Mouse (Mus musculus): ENCODE results near the gene Gm20388. TPM values are rescaled to one million over a fixed set of nuclear protein-coding genes. Genes with fewer than 3 reads are reported as not detected.

The Gm20388 gene
- total and polyA plus RNA-seq, 3 experiments = 0.02 to 0.05 TPM; not detected in 1

DNA sequence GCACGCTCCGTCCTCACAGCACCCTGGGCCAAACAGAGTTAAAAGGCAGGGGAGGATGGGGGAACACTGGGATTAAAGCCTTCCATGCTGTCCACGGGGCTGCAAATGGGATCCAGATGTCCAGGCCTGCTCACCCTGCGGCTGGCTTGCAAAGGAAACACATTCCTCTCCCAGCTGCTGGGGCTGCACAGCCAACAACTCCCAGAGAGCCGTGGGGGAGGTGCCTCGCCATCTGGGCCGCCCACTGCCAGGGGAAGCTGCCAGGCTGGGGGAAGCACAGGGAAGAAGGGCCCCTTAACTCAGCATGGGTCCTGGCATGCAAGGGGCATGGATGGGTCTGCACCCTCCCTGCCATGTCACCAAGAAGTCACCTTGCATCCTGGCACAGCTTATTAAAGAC, 2750.5 kb downstream of the Gm20388 start:
- Histone ChIP-seq H3K9me3 (replicated peaks) (no peaks in the 10 kb centered on the region), H3K4me3 (ENCODE audit: low read depth, low read length) (no peak overlapping the region), H3K36me3 (replicated peaks) (peaks cover 99% of the 10 kb centered on the region), H3K4me1 (ENCODE audit: insufficient read depth, low read depth, low read length) (peaks cover 98% of the 10 kb centered on the region), H3K27me3 (ENCODE audit: insufficient read depth, low read length) (no peaks in the 10 kb centered on the region)
- no peak for TF ChIP-seq POLR2AphosphoS5 (IDR thresholded peaks at IDR 0.05; ENCODE audit: insufficient replicate concordance, low read depth, low read length)
- TF ChIP-seq TAL1 (conservative IDR thresholded peaks at IDR 0.05; ENCODE audit: low read depth, low read length) = no peak
- DNase-seq (ENCODE audit: low spot score) (no peak), ATAC-seq (ENCODE audit: extremely low read depth, insufficient number of reproducible peaks, low FRiP score, poor library complexity, severe bottlenecking) (no peak)

DNA sequence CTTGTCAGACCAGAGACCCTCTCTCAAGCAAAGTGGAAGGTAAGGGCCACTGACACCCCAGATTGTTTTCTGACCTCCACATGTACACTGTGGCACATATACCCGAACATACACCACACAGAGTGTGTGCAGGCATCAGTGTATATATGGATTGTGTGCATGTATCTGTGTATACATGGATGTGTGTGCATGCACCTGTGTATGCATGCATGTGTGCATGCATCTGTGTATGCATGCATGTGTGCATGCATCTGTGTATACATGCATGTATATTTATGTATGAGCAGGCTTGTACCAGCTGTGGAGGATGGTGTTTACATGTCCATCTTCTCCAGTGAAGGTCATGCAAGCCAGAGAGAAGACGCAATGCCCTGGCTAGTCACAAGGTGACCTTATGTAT, 2751.3 kb downstream of the Gm20388 start:
- no peak for DNase-seq (ENCODE audit: low spot score)
- TF ChIP-seq TAL1 (conservative IDR thresholded peaks at IDR 0.05; ENCODE audit: low read depth, low read length) (no peak), GATA2 (IDR thresholded peaks at IDR 0.05; ENCODE audit: borderline replicate concordance, low read depth, low read length) (no peak), CTCF (IDR thresholded peaks at IDR 0.05; ENCODE audit: low read depth, low read length) (no peak), POLR2AphosphoS5 (IDR thresholded peaks at IDR 0.05; ENCODE audit: insufficient replicate concordance, low read depth, low read length) (no peak), GATA1 (IDR thresholded peaks at IDR 0.05; ENCODE audit: borderline replicate concordance, low read length) (no peak)
- no peaks in the 10 kb centered on the region for H3K9me3 ChIP-seq (replicated peaks)
- no peaks in the 10 kb centered on the region for H3K27me3 ChIP-seq (ENCODE audit: insufficient read depth, low read length)
- peaks cover 98% of the 10 kb centered on the region for H3K4me1 ChIP-seq (ENCODE audit: insufficient read depth, low read depth, low read length)
- no peak overlapping the region for H3K4me3 ChIP-seq (ENCODE audit: low read depth, low read length)
- ATAC-seq (ENCODE audit: extremely low read depth, insufficient number of reproducible peaks, low FRiP score, poor library complexity, severe bottlenecking) = no peak
- H3K36me3 ChIP-seq (replicated peaks) = peaks cover 99% of the 10 kb centered on the region

DNA sequence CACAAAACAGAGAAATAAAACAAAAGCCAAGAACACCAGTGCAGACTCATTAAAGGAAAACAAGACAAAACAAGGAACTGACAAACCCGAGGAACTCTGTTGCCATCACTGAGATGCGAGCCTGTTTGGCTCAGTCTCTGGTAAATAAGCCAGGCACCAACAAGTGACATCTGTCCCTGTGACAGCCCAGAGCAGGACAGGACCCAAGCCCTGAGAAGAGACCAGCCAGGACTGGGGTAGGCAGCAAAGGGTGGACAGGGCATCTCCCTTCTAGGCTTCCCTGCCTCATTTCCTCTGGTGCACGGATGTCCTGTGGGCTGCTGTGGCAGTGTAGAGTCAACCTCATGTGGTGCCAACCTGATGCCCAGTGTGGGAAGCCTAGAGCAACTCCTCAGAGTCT, 2752.5 kb downstream of the Gm20388 start:
- TF ChIP-seq GATA1 (IDR thresholded peaks at IDR 0.05; ENCODE audit: borderline replicate concordance, low read length) (no peak), TAL1 (conservative IDR thresholded peaks at IDR 0.05; ENCODE audit: low read depth, low read length) (no peak), GATA2 (IDR thresholded peaks at IDR 0.05; ENCODE audit: borderline replicate concordance, low read depth, low read length) (no peak), CTCF (IDR thresholded peaks at IDR 0.05; ENCODE audit: low read depth, low read length) (no peak), POLR2AphosphoS5 (IDR thresholded peaks at IDR 0.05; ENCODE audit: insufficient replicate concordance, low read depth, low read length) (0 out of 2 replicates have a peak, but pooled peaks have one; percentile 38)
- Histone ChIP-seq H3K36me3 (replicated peaks) (peaks cover 99% of the 10 kb centered on the region), H3K4me1 (ENCODE audit: insufficient read depth, low read depth, low read length) (peaks cover 98% of the 10 kb centered on the region)

DNA sequence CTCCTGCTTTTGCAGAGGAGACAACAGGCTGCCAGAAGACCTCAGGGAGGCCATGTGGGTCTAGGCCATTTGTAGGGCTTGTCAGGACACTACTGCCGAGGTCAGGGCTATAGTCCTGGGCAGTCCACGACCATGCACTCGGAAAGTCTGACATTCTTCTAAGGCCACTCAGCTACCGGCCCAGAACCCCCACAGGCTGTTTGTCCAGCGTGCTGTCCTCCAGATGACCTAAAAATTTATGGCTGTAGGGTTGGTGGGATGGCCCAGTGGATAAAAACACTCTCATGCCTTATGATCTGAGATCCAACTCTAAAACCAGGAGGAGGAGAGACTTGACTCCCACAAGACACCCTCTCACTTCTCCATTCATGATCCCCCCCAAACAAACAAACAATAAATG, 2753.0 kb downstream of the Gm20388 start:
- no peaks in the 10 kb centered on the region for H3K27me3 ChIP-seq (ENCODE audit: insufficient read depth, low read length)
- no peaks in the 10 kb centered on the region for H3K9me3 ChIP-seq (replicated peaks)
- TF ChIP-seq GATA1 (IDR thresholded peaks at IDR 0.05; ENCODE audit: borderline replicate concordance, low read length) = no peak
- TF ChIP-seq GATA2 (IDR thresholded peaks at IDR 0.05; ENCODE audit: borderline replicate concordance, low read depth, low read length) = no peak
- no peak for TF ChIP-seq POLR2AphosphoS5 (IDR thresholded peaks at IDR 0.05; ENCODE audit: insufficient replicate concordance, low read depth, low read length)
- TF ChIP-seq TAL1 (conservative IDR thresholded peaks at IDR 0.05; ENCODE audit: low read depth, low read length) = no peak
- TF ChIP-seq CTCF (IDR thresholded peaks at IDR 0.05; ENCODE audit: low read depth, low read length) = no peak
- no peak overlapping the region for H3K4me3 ChIP-seq (ENCODE audit: low read depth, low read length)
- peaks cover 98% of the 10 kb centered on the region for H3K4me1 ChIP-seq (ENCODE audit: insufficient read depth, low read depth, low read length)
- peaks cover 99% of the 10 kb centered on the region for H3K36me3 ChIP-seq (replicated peaks)
- DNase-seq (ENCODE audit: low spot score) = no peak
- ATAC-seq (ENCODE audit: extremely low read depth, insufficient number of reproducible peaks, low FRiP score, poor library complexity, severe bottlenecking) = no peak

More for the DNA sequence above, 2752.5 kb downstream of the Gm20388 start:
- no peaks in the 10 kb centered on the region for H3K9me3 ChIP-seq (replicated peaks)
- no peaks in the 10 kb centered on the region for H3K27me3 ChIP-seq (ENCODE audit: insufficient read depth, low read length)
- no peak overlapping the region for H3K4me3 ChIP-seq (ENCODE audit: low read depth, low read length)
- ATAC-seq (ENCODE audit: extremely low read depth, insufficient number of reproducible peaks, low FRiP score, poor library complexity, severe bottlenecking) (no peak), DNase-seq (ENCODE audit: low spot score) (no peak)

- H3K4me1 ChIP-seq (ENCODE audit: insufficient read depth, low read depth, low read length) = peaks cover 98% of the 10 kb centered on the region
- no peak overlapping the region for H3K4me3 ChIP-seq (ENCODE audit: low read depth, low read length)
- TF ChIP-seq POLR2AphosphoS5 (IDR thresholded peaks at IDR 0.05; ENCODE audit: insufficient replicate concordance, low read depth, low read length) (no peak), TAL1 (conservative IDR thresholded peaks at IDR 0.05; ENCODE audit: low read depth, low read length) (no peak), GATA2 (IDR thresholded peaks at IDR 0.05; ENCODE audit: borderline replicate concordance, low read depth, low read length) (no peak), CTCF (IDR thresholded peaks at IDR 0.05; ENCODE audit: low read depth, low read length) (no peak), GATA1 (IDR thresholded peaks at IDR 0.05; ENCODE audit: borderline replicate concordance, low read length) (no peak)
- ATAC-seq (ENCODE audit: extremely low read depth, insufficient number of reproducible peaks, low FRiP score, poor library complexity, severe bottlenecking) (no peak), DNase-seq (ENCODE audit: low spot score) (peak; percentile 52)
- no peaks in the 10 kb centered on the region for H3K27me3 ChIP-seq (ENCODE audit: insufficient read depth, low read length)
- H3K9me3 ChIP-seq (replicated peaks) = no peaks in the 10 kb centered on the region
- peaks cover 99% of the 10 kb centered on the region for H3K36me3 ChIP-seq (replicated peaks)
These were observed 2754.6 kb downstream of the Gm20388 start for GRCm38 (mm10) chr8:122665221-122665620.

DNA sequence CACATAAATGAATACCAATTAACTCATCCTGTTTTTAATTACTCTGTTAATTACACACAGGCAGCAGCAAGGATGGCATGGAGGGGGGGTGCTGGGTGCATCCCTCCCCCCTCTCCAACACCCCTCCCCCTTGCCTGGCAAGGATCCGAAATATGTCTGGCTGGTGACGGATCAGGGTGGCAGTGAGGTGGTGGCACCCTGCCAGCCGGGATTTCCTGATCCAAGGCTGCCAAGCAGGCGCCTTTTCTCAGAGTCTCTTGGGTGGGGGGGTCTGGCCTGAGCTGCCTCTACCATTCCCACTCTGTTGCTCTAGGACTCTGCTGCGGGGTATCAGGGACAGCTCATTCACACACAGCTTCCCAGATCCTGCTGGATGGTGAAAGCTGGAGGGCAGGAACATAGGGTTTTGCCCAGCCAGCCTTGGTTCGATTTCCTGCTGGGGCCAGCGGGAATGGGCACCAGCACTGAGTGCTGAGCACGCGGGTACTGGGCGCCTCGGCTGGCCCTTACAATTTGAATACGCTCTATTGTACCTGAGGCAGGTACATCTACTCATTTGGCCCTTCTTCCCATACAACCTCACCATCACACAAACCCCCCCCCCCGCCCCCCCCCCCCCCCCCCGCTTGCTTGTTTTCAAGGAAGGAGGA, 2755.2 kb downstream of the Gm20388 start:
- ATAC-seq (ENCODE audit: extremely low read depth, insufficient number of reproducible peaks, low FRiP score, poor library complexity, severe bottlenecking) (no peak), DNase-seq (ENCODE audit: low spot score) (no peak)
- Histone ChIP-seq H3K4me1 (ENCODE audit: insufficient read depth, low read depth, low read length) (peaks cover 99% of the 10 kb centered on the region), H3K4me3 (ENCODE audit: low read depth, low read length) (peak overlapping the region; percentile 38; the same call in 1 of the 2 replicates), H3K36me3 (replicated peaks) (peaks cover 100% of the 10 kb centered on the region), H3K27me3 (ENCODE audit: insufficient read depth, low read length) (no peaks in the 10 kb centered on the region), H3K9me3 (replicated peaks) (no peaks in the 10 kb centered on the region)
- TF ChIP-seq GATA2 (IDR thresholded peaks at IDR 0.05; ENCODE audit: borderline replicate concordance, low read depth, low read length) = no peak
- TF ChIP-seq POLR2AphosphoS5 (IDR thresholded peaks at IDR 0.05; ENCODE audit: insufficient replicate concordance, low read depth, low read length) = no peak
- no peak for TF ChIP-seq TAL1 (conservative IDR thresholded peaks at IDR 0.05; ENCODE audit: low read depth, low read length)
- TF ChIP-seq GATA1 (IDR thresholded peaks at IDR 0.05; ENCODE audit: borderline replicate concordance, low read length) = no peak
- no peak for TF ChIP-seq CTCF (IDR thresholded peaks at IDR 0.05; ENCODE audit: low read depth, low read length)

Measured in G1E (cell line).